Mouse (Mus musculus) layer of hippocampus, postnatal 36 days (tissue): Measurements from ENCODE around the gene Pgm5. TPM values are rescaled to one million over a fixed set of nuclear protein-coding genes. Genes with fewer than 3 reads are reported as not detected.
A peak's percentile ranks its signal among the peaks of the same experiment; 100 is the strongest.
"Not testable (repeated sequence)": the region's sequence is repeated elsewhere in the genome, so short reads cannot be mapped to it uniquely, and the experiment has no call there.

Experiments used
- DNase-seq, 2 experiments: peaks; one replicate each; pipeline ENCODE4 v3.0.0; 2022
- total RNA-seq, 2 experiments: library from RNA; stranded (reverse); gene quantifications; 2 replicates each; pipeline ENCODE4 v1.2.3; 2021

Gene Pgm5
- 1 to 10 TPM; 3.7 to 5.2 TPM for total RNA-seq

GRCm38 (mm10) chr19:24861612-24862451, at the start of gene Pgm5:
TSS of gene Pgm5 (minus strand) at chr19:24861855.
- DNase-seq, result no peak

- DNase-seq, result no peak
Measured at GRCm38 (mm10) chr19:24908385-24909155, 46.9 kb upstream of the Pgm5 start.

DNA sequence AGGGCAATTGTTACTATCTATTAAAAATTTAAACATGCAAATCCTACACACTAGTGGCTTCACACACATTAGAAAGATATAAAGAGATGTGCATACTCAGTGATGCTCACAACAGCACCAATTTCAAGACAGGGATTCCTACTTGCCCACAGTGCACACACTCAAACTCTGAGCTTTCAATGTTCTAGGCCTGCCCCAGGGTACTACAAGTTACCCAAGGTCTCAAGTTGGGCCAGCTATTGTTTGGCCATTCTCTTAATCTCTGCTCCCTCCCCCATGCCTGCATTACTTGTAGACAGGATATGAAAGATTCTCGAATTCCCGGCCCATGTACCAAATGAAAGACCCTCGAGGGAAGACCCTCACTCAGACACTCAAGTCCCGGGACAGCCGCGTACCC, 46.0 kb upstream of the Pgm5 start:
- DNase-seq, result no peak

GRCm38 (mm10) chr19:24902821-24903220, 41.2 kb upstream of the Pgm5 start:
- DNase-seq, result no peak

DNA sequence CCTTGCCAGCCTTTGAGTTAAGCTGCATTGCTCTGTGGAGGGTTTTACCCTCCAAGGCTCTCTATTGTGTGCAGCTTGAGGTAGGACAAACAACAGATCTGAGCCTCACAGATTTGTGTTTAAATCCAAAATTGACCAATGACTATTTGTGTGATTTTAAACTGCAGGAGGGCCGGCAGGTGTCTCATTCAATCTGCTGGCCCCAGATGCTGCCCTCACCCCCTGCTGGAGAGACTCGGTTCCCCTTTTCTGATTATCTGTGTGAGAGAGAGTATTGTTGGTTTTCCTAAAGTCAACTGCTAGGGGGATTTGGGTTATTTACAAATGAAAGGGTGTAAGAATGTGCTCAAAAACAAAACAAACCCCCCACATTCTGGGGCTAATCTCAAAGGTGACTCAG, 40.6 kb upstream of the Pgm5 start:
- DNase-seq, result no peak

GRCm38 (mm10) chr19:24901666-24902065, 40.0 kb upstream of the Pgm5 start:
- DNase-seq, result no peak

DNA sequence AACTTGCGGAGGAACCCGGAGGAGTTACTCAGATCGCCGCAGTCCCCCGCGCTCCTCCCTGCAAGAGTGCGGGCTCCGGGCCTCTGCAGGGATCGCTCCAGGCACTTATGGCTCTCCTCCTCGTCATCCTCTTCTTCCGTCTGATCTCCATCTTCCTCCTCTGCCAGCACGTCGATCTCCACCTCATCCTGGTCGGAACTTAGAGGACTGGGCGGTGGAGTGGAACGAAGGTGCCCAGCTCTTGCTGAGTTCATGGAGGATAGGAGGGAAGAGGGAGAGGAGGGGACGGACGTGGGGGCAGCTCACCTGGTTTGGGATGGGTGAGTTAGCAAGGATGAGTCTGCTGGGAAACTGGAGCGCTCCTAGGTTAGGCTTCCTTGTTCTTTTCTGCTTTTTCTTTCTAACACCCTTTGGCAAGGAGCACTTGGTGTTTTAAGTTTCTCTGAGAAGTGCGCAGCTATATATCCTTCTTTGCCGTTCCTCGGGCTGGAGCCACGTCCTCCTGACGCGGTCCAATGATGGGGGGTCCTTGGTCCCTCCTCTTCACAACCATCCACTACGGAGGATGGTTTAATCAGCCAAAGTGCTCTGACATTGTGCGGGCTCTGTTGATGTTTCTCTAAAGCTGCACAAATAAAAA, 39.0 kb upstream of the Pgm5 start, which contains the start of gene Foxd4:
Foxd4 (minus strand) TSS at position 617 of the 640 bp plus-strand sequence.
- DNase-seq, result no peak

DNA sequence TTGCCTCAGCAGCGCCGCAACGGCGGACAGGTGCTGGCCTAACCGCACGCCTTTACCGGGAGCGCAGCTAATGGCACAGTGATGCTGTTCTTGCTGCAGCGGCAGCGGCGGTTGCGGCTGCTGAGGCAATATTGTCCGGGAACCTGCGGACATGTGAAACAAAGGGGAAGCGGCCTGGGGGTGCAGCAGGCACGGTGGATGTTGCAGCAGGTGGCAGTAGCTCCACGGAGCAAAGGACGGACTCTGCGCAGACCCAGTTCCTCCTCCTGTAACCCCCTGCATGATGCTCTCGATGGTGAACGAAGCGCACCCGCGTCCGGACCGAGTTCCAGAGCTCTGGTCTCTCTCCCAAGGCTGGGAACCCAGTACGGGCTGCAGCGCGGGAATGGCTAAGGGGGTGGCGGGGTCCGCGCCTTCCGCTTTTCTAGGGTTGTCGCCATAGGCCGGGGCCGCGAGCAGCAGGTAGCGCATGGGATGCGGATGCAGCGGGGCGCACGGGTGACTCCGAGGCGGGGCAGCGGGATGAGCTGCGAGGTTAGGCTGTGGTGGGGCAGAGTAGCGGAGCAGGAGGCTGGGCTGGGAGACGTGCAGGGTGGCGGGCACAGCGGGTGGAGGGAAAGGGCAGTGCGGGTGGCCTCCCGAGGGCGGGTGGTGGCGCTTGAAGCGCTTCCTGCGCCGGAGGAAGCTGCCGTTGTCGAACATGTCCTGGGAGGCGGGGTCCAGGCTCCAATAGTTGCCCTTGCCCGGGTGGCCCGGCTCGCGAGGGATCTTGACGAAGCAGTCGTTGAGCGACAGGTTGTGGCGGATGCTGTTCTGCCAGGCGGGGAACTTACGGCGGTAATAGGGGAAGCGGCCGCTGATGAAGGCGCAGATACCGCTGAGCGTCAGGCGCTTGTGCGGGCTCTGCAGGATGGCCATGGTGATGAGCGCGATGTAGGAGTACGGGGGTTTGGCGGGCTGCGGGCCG, 38.2 kb upstream of the Pgm5 start:
- peak in 1 of 2 experiments; percentile 19 for DNase-seq

DNA sequence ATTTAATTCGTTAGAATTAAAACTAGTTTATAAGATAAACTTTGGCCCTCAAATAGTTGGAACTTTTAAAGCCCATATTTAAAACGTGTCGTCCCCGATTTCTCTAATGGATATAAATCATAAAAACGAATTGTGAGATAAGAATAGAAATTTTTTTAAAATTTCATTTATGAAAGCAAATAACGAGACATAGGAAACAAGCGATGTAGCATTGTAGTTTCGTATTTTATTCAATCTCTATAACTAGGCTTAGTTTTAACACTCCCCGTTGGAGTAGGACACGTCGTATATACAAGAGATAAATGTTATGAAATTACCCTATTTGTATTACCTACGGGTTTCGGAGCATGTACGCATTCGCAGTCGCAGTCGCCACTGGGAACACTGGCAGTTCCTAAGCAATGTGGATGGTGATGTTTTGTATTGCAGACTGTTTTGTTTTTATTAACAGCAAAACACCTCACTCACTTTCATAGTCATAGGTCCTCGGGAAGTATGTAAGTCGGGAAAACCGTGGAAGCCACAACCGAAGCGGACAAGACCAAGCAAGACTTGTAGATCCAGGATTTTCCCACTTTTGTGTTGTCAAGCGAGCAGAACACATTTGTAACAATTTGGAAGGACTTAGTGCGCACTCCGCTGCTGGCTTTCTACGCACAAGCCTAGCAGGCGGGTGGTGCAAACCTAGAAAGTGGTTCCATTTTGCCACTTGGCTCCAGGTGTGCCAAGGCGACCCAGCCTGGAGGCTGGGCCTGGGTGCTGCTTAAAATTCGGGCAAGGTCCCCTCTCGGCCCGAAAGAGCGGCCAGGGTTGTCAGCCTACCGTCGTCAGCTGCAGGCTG, 37.3 kb upstream of the Pgm5 start:
- DNase-seq, result peak in 1 of 2 experiments; percentile 7

GRCm38 (mm10) chr19:24897896-24898736, 36.5 kb upstream of the Pgm5 start:
- no peak for DNase-seq

DNA sequence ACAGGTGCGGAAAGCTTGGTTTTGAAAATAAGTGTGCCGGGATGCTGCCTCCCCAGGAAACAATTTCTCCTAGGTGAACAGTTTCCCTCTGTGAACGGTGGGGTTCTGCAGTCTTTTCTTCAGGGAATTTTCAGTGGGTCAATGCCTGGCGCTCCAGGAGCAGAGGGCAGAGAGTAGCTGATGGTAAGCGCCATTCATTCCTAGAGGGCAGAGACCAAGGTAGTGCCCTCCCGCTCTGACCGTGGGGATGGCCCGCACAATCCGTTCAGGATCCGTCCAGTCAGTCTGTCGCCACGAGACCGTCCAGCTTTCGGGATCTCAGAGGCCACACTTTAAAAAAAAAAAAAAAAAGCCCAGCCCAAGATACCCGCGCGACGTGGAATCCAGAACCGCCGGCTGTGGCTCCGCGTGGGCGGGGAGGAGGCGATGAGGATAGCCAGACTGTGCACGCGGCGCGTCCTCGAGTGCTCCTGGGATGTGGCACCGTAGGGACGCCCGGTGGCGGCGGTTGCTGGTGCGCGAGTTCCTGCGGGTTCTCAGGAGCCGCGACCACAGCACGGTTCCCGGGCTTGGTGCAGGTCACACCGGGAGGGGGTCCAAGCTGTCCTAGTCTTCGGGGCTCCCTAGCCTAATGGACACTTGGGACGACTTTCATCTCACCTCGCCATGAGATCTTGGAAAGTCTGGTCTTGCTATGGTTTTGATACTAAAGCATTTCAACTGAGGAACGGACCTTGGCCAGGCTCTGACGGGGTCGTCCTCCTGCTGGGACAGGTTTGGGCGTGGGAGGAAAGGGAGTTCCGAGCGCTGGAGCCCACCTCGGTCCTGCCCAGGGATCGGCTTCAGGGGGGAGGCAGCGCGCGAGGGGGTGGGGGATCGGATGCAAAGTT, 35.6 kb upstream of the Pgm5 start:
- DNase-seq, result no peak

DNA sequence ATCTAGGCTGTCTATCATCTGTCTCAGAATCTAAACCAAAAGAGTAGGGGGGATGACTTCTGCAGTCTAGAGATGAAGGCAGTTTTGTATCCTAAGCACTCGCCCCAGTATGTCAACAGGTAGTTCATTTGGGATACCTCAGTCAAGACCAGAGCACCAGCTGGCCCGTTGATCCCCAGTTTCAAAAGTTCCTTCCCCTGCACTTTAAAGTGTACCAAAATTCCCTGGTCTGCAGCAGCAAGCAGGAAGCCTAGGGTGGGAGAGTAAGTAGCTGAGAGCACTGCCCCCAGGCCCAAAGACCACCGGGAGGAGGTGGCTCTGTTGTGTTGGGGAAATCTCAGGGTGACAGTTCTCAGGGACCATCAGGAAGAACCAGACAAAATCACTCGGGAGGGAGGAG, 34.9 kb upstream of the Pgm5 start:
- DNase-seq, result no peak

DNA sequence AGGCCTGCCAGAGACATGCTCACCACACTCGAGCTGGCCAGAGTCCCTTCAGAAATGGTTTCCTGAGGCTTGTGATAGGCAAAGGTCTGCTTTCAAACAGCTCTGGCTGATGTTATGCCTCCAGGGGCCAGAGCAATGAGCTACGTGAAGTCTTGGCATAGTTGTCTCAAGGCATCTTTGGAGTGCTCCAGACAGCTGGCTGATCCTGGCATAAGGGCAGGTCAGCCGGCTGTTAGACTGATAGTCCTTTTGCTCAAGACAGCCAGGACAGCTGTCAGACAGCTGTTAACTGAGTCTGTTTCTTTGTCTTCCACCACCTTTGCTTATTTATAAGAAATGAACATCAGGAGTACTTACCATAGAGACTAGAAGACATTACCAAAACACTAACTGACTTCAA, 25.2 kb upstream of the Pgm5 start:
- DNase-seq, result no peak

DNA sequence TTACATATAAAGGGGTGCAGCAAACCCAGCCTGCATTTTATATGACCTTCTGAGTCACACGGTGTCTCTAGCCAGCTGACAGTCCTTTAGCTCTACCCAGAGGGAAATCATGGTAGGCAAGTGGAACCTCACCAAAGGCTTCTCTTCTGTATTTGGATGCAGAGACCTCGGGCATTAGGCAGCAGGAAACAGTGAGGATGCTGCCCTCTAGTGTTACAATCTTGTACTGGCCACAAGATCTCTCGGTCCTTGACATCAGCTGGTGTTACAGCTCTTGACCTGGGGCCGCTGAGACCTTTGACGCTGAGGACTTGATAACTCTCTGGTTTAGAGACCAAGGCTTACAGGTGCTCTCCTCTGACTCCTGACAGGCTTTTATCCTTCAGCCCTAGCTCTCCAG, 23.8 kb upstream of the Pgm5 start:
- DNase-seq, result peak in 1 of 2 experiments; percentile 35

- DNase-seq, result no peak
Measured at GRCm38 (mm10) chr19:24881237-24881636, 19.6 kb upstream of the Pgm5 start.

- DNase-seq, result not testable (repeated sequence)
Measured at GRCm38 (mm10) chr19:24875129-24875870, 13.6 kb upstream of the Pgm5 start, which contains the start of gene Gm10053. TSS of gene Gm10053 (plus strand) at chr19:24875686.

- no peak for DNase-seq
Measured at GRCm38 (mm10) chr19:24873873-24874272, 12.2 kb upstream of the Pgm5 start.

GRCm38 (mm10) chr19:24871037-24871635, 9.5 kb upstream of the Pgm5 start:
- peak; percentile 76 to 82 for DNase-seq
